Mouse (Mus musculus): ENCODE data around the gene Gpr146.

Gene Gpr146

DNA sequence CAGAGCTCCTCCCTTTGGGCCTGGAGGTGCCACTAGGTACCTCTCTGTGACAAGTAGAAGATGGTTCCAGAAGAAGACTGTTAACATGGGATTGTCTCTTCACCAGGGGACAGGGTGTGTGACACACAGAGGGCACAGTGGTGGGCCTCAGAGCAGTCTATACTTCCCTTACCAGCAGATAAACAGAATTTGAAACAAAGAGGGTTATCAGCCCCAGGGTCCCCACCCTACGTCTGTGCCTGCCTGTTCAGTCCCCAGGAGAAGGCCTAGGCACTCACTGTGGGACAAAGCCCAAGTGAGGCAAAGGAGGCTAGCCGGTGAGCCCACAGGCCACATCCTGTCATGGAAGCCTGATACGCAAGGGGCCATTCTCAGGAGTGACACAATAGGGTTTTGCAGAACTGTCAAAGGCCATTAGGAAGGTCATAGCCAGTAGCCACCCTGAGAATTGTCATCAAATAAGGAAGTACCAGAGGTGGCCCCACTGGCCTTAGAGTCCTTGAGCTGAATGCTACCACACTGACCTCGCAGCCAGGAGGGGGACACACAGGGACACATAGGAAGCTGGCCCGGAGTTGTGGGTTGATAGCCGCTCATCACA, 27.4 kb downstream of the Gpr146 start, which contains the start of gene C130050O18Rik:
Gene C130050O18Rik, plus strand, starts transcription at position 480 of the 601 bp plus-strand sequence.
- DNase-seq: no peak

DNA sequence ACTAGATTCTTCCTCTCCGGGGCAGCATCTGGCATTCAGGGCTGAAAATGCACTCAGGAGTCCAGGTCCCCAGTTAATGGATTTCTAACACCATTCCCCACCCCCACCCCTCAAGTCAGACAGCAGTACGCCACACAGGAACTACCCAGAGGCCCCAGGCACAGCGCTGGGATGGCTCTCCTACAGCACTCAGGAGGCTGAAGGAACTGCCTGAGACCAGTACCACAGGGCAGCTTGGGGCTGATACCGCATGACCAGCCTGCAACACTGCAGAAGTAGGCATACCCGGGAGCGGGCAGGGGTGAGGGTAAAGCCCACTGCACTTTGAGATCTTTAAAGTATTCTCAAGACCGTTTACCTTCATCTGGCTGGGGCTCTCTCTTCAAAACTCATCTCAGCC, 28.0 kb downstream of the Gpr146 start:
- no peak for DNase-seq

DNA sequence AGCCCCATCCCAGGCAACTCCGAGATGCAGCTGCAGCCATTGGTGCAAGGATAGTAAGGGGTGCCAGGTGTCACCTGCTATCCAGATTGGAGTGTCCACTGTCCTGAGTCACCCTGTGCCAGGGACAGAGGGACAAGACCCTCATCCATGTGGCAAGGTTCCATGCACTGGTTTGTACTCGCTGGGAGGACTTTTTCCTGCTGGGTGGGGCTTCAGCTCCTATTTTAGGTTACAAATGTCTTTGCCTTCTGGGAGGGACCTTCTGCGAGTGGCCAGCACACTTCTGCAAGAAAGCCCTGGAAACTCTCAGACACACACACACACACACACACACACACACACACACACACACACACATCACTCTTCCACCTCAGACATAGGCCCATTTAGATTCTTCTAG, 28.5 kb downstream of the Gpr146 start:
- no peak for DNase-seq

DNA sequence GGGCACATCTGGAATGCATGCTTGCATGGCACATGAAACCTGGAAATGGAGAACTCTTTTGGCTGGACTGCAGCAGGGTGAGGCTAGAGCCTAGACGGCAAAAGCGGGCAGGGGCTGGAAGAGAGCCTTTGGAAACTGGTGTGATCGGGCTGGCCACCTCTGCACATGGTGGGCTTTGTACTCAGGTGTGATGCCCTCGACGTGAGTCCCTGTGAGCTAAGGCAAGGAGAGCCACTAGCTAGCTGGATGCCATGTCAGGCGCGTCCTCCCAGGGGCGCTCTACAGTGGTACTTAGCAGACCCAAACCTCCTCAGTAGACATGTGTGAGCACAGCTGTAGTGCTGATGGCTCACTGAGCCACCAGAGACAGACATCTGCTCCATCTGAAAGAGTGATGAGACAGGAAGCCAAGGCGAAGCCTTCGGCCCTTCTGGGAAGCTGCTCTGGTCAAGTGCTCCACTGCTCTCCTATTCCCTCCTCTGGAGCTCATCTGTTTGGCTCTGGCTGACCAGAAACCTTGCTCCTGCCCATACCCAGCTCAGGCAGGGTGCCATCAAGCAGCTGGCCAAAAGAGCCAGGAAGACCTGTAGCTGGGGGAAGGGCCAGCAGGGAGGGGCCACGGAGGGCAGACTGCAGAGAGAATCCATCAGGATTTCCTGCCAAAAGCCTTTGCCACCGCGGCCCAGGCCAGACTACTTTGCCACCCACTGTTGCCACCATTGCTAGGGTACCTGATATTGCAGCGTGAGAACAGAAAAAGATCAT, 29.8 kb downstream of the Gpr146 start:
- DNase-seq: no peak

DNA sequence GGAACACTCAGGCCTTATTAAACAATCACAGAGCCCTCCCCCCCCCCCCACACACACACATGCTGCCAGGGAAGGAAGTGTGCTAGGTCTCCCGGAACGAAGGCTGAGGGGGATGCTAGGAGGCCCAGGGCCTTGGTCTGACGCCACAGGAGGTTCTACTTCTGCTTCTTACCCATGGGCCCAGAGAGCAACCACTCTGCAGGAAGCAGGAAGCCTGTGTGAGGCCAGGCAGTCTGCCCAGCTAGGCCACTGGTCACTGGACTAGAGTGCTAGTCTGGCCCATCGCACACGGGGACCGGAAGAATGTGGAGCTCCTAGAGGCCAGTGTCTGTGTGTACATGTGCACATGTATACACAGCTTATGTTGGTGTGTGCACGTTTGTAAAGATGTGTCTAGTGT, 31.0 kb downstream of the Gpr146 start:
- no peak for DNase-seq

DNA sequence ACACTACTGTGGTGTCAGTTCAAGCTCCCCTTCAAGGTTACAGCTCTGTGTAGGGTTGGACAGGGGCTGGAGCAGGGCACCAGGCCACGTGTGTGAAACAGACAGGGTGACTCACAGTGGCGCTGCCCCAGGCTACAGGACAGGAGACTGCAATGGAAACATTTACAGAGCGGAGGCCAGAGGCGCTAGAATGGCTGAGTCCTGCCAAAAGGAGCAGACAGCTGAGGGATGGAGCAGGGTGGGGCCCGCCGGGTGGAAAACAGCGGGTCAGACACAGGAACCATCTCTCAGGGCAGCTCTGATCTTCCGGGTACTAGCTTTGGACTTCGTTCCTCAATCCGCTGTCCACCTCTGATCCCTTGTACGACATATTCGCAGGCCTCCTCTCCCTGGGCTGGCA, 31.9 kb downstream of the Gpr146 start:
- DNase-seq: peak; percentile 40 to 48

DNA sequence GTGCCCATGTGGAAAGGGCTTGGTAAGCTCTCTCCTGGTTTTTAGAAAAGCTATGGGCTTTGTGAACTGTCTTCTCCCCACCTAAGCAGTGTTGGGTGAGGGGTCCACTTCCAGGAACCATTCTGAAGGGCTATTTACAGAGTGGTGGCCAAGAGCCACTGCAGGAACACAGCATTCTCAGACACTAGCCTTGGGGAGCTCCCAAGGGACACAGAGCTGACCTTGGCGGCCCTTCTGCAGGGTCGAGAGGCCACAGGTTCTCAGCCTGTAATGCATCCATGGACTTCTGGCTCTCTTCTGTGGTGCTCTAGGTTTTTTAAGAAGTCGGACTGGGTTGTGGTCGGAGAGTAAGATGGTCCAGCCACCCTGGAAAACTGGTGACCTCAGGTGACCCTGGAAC, 32.6 kb downstream of the Gpr146 start:
- DNase-seq: no peak

DNA sequence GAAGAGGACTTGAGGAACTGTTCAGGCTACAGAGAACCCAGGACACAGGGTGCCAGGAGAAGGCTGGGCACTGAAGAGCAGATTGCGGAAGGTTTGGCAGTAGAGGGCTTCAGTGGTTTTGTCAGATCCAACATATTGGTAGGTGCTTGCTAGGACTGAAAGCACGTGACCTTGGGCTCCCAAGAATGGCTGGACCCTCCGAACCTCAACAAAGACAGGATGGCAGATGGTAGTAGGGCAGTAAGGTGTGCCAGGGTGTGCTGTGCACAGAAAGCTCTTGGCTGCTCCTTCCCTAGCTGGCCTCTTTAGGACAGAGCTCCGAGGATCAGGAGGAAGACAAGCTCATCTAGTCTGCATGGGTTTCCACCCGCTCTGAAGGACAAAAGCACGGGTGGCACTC, 33.6 kb downstream of the Gpr146 start:
- DNase-seq: no peak

DNA sequence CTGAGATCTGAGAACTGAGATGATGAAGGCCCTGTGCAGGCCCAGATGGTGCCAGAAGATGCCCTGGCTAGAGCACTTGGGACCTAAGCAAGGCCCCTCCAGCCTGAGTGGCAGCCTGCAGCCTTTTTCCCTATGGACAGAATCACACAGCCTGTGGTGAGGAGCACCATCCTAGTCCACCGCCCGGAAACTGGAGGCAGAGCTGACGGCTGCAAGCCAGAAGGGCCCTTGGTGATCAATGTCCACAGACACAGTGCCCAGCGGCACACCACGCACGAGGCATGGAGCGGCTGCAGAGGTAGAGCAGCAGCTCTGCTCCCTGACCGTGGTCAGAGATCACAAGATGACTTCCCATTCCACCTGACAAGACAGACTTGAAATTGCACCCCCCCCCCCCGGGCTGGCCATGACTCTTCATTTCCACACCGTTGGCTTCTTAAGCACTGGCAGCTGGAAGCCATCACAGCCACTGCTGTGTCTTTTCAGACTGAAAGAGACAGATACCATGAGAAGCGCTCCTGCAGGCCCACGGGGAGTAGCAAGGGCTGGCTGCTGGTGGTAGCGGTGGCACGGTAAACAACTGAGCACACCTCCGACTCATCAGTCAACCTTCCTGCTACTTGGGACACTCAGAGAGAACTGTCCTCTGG, 34.3 kb downstream of the Gpr146 start:
- no peak for DNase-seq

DNA sequence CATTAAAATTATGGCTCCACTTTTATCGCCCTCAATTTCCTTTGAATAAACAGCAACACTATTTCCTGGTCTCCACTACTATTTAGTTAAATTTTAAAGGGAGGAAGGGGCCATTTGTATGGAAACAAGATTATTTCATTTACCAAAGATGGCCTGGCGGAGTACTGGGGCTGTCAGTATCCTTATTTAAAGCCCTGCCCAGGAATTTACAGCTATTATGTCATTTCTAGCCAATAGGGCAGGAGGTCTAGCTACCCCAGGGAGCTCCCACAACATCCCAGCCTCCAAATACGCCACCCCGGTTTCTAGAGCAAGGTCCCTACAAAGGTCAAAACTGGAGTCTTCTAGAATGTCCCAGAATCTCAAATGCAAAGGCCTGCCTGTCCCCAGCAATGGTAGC, 36.0 kb downstream of the Gpr146 start:
- DNase-seq: no peak

DNA sequence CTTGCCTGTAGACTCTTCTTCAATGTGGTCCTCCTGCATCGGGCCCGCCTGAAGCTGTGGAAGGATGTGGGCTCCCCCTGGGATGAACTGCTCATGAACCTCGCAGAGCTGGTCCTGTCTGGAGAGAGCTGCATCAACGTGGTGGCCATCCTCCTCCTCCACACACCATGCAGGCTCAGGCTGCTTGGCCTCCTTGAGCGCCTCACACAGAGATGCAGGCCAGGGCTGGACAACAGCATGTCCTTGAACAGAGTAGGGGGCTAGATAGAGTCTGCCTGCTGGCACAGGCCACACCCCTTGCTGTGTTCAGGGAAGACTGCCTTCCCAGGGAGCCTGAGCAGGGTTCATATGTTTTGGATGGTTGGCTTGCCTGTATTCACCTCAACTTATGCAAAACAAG, 37.5 kb downstream of the Gpr146 start:
- DNase-seq: no peak

DNA sequence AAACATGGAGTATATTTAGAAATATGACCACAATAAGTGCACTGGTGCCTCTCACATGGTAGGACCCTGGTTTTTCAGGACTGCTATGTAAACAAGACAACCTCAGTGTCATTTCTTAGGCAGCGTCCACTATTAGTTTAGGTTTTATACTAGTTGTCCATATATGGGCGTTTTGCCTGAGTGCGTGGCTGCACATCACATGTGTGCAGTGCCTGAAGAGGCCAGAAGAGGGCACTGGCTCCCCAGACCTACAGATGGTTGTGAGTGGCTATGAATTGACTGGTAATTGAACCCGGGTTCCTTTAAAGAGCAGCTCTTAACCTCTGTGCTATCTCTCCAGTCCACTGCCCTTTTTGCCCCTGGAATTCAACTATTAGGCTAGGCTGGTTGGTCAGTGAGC, 39.4 kb downstream of the Gpr146 start:
- no peak for DNase-seq

DNA sequence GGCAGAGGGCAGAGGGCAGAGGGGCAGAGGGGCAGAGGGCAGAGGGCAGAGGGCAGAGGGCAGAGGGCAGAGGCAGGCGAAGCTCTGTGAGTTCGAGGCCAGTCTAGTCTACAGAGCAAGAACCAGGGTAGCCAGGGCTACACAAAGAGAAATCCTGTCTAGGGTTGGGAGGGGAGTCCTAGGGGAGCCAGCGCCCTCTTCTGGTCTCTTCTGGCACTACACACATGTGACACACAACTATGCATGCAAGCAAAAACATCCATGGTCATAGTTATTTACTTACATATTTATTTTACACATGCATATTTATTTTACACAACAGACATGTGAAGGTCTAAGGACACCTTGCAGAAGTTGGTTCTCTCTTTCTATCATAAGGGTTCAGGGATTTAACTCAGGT, 40.0 kb downstream of the Gpr146 start:
- DNase-seq: no peak

DNA sequence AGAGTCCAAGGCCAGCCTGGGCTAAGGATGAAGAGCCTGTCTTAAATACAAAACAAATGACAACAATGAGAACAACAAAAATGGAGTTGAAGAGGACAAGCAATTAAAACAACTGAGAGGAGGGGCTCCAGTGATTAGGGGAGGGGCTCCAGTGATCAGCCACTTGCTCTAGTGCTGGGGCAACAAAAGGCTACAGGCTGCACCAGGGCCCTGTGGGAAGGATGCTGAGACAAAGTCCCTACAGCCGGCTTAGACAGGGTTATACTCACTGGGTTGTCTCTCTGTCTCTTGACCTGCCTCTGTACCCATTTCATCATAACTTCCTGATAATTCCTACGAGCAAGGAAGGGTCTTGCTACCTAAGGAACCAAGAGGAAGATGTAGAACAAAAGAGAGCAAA, 40.6 kb downstream of the Gpr146 start:
- no peak for DNase-seq

DNA sequence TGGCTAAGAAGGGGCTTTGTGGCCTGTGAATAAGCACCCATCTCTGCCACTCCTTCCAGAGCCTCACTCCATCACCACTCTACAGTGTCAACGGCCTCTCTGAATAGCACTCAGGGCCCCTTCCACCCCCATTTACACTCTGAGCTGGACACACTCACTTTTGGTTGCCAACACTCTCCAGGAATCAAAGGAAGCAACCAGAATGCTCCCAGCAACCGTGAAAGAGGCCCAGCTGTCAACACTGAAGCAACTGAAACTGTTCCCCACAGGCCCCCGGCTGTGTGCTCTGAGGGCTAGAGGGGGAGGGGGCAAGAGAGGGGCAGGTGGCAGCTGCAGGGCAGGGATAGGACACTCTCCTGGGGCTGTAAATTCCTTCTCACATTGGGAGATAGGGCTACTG, 41.1 kb downstream of the Gpr146 start:
- DNase-seq: no peak

DNA sequence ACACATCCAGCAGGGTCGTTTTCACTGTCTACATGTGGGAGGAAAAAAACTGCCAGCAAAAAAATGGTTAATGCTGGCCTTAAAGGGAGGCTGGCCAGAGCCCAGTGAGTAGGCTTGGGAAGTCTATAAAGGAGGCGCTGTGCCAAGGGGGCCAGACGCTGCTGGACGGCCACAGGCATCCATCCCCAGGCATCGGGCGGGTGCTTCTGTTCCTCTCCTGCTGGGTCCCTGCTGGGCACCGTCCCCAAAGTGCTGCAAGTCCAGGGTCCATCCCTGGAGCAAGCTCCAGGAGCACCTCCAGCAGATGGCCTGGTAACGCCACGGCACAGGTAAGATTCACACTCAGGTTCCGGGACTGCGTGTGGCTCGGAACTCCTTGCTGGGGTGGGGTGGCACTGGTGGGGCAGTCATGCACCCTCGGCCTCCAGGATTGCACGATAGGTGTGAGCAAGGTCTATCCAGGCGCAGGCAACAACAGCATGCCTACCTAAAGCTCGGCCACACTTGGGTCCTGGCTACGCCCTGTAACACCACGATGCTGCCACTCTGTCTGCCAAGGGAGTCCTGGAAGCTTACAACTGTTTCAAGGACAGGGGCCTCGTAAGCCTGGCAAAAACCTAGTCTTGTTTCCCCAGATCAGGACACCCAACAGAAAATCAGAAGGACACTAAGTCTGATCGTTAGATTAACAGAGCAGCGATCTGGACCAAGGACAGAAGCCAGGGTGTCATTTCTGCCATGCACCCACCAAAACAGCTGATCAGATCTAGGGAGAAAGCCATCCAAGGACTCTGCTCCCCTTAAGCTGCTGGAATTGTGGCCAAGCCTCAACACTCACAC, 45.7 kb downstream of the Gpr146 start, which contains the start of gene Gper1:
Gene Gper1, plus strand, starts transcription at position 126 of the 840 bp plus-strand sequence.
- DNase-seq: no peak

DNA sequence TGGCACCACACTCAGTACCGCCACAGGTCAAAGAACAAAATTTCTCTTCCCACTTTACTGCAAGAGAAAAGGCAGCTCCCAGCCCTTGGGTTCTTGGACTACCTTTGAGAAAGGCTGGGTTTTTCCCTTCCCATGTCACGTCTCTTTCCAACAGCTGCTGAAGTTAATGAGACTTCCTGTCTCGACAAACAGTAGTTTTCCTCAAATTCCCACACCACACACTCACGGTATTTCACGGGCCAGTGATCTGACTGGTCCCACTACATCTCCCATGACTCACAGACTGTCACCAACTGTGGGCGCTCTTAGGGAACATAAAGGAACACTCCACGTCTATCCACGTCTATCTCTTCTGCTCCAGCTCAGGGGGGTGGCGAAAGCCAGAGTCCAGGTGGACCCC, 47.7 kb downstream of the Gpr146 start:
- no peak for DNase-seq

DNA sequence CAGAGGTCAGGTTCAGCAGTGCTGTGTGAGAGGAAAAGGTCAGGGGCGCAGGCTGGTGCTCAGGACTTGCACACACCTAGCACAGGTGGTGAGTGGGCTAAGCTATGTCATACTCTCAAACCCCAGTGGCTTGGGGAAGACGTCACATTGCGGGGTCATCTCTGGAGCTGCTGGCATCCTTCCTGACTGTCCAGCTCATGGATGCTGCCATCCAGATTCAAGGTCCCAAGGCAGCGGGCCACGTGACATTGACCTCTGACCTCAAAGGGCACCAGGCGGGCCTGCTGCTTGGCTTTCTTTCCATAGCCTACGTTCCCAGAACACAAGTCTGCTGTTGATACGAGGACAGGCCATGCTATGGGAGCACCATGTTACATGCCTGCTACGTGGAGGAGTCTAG, 49.5 kb downstream of the Gpr146 start:
- DNase-seq: no peak

DNA sequence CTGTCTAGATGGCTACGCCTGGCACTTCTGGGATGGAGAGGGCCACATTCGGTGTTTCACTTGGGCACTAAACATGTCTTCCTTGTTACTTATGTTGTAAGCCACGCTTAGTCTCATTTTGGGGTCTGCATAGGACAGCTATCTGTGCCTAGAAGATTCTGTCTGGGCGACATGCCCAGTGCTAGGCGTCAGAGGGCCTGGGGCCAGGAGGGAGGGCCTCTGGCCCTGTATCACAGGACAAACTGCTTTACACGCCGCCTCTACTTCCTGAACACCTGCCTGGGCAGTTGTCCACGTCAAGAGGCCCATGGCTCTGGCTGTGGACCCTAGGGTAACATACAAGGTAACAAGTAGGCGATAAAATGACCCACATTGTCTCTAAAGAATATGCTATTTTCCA, 50.5 kb downstream of the Gpr146 start:
- no peak for DNase-seq

DNA sequence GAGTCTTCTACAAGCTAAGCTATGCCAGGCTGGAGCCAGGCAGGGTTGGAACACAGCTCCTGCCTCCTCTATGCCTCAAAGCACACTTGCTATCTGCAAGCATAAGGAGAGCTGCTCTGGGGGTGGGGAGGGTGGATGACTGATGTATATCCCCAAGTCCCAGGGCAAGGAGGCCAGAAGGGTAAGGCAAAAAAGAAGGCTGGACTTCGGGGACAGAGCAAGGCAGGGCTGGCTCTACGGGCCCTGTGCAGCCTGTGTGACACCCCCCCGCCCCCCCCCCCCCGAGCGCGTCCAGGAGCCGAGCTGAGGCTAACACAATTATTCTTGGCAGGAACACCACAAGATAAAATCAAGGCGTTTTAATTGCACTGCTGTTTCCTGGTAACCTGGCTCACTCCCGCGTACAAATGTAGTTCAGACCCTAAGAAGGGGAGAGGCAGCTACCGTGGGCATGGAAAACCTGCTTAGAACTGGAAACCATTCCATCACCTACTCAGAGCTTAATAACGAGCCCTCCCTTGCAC, 52.4 kb downstream of the Gpr146 start:
- DNase-seq: peak in 1 of 2 experiments; percentile 60

DNA sequence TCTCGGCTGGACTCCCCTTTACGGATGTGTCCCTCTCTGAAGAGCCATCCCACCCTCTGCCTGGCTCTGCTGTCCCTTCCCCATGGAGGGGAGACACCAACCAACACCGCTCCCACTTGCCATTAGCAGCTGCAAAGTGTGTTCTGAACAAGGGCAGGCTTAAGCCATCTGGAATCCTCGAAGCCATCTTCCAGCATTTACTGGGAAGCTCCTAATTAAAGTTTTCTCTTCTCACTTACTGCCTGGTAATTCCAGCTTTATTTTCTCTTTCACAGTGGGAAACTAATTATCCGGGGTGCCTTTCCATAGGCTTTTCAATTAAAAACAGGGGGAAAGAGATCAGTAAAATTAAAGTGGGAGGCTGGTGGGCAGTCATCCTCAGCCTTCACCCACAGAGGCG, 54.8 kb downstream of the Gpr146 start:
- no peak for DNase-seq

DNA sequence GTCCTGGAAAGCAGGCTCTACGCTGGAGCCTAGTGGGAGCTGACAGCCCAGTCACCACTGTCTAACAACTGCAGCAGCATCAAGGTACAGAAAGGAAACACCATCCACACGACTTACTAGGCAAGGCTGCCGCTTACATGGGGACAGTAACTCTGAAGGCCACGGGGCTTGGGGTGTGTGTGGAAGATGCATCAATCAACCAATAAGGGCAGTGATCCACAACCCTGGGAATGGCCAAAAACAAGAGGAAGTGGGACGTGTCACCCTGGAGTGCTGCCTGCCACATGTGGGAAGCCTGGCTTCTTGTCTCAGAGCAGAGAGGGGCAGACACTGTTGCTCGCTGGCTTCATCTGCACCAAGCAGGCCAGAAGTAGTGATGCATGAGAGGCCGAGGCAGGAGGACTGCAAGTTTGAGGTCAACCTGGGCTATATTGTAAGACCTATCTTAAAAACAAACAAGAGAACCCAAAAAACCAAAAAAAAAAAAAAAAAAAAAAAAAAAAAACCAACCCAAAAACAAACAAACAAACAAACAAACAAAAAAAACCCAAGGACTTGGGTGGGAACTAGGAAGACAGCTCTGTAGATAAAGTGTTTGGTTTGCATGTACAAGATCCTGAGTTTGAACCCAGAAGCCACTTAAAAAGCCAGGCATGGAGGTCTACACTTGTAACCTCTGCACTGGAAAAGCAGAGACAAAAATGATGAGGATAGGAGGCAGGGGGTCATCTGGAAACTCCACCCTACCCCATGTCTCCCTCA, 55.4 kb downstream of the Gpr146 start:
- DNase-seq: no peak

Measured in kidney, adult 8-10 months (tissue).